Mouse (Mus musculus) thymus, postnatal 0 days (tissue): ENCODE results near the gene Acpp. TPM values are rescaled to one million over a fixed set of nuclear protein-coding genes. Genes with fewer than 3 reads are reported as not detected.

ENCODE experiments used
- DNase-seq: peaks from one replicate; pipeline ENCODE4 v3.0.0-alpha.2; 2015; ENCODE audit warnings: low spot score
- polyA plus RNA-seq: library from polyadenylated mRNA; unstranded; fragments of >200 nt; fragmentation: Nextera tagmentation; extraction: Ambion mirVana; gene quantifications from 2 replicates; pipeline ENCODE4 v1.2.1, GENCODE M21; 2015

Gene Acpp
- polyA plus RNA-seq, 1 experiment from 2014 or later: 6.3 TPM

DNA sequence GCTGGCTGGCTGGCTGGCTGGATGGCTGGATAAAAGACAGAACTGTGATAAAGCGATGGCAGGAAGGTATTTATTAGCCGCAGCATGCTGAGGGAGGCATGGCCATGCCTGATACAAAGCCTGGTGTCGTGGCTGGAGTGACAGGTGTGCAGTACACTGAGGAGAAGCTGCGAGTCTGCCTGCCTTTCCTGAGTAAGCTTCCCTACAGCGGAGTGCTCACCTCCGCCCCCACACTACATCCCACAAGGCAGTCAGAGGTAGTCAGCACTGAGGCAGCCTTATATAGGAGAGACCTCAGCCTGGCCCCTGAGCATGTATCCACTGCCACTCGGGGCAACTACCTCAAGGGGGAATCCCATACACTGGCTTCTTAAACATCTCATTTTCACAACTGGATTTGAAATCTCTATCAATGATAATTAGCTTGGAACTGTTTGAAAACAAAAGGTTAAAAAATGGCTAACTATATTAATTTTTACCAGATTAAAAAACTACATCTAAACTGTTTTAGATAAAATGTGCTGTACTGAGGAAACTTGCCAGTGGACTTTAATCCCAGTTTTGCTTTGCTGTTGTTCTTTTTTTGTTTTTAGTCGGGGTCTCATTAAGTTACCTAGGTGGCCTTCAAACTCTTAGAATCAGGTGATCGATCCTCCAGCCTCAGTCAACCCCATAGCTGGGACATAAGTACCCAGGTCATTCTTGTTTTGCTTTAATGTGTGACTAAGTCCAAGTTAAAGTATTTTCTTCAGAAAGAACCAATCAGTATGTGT, 83.0 kb downstream of the Acpp start:
- DNase-seq: no peak

DNA sequence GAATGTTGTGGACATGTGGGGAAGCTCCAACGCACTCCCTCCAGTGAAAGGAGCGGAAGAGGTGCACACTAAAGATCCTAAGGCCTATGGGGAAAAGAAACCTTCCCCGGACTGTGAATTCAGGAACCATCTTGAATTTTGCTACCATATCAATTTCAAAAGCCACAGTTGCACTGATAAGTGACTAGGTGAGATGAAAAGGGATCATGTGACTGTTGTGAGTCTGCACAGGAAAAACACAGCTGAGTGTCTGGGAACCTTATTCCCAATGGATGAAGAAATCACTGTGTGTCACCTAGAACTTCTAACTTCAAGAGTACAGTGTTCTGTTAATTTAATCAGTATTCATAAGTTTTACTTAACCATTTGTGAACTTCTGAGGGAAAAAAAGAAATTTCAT, 84.9 kb downstream of the Acpp start:
- DNase-seq: no peak

DNA sequence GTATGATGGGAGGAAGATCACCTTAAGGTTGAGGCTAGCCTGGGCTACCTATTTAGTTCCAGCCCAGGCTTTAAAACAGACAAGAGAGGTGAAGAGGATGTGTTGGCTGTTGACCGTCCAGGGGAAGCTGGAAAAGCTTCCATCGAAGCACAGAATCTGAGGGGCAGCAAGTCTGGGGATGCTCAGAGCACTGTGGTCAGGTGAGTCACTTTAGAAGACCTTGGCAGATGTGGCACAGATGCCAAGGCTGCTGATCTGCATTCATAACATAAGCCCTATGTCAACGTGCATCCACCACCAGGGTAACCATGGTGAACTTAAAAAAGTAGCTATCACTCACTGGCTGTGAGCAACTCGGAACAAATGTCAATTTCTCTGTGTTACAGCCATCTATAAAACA, 85.9 kb downstream of the Acpp start:
- no peak for DNase-seq

DNA sequence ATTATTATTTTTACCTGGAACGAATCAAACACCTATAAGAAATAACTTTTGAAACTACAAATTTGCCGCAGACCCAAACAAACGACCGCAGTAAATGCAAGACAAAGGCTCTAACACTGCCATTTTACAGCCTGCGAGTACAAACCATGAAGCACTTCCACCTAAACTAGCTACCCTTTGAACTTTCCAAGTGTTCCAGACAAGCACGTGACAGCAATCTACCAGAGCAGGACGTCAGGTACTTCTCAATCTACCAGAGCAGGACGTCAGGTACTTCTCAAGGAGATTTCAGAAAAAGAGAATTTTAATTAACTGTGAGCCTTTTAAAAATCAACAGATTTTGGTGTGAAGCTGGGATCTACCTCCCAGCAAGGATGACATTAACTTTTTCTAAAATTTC, 86.4 kb downstream of the Acpp start:
- no peak for DNase-seq

DNA sequence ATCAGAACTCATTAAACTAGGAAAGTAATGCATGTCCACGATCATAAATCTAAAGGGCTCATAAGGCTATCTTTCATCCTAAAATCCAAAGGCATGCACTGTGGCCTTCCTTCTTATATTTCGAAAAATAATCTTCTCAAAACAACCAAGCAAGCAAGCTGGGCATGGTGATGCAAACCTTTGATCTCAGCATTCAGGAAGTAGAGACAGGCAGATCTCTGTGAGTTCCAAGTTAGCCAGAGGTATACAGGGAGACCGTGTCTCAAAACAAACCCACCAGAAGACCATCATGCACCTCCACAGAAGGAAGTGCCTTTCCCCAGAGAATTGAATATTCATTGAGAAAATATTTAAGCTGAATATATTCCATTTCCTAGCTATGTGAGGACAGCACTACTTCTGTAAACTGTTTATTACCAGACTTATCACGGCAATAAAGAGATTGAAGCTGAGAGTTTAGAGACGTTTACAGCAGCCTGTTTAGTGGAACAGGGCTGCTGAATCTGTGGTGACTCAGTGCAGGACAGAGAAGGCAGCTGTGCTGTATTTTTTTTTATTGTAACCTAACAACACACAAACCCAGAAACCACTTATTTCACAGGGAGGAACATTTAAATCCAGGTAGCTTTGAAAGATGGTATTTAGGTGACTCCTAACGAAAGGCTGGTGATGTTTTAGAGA, 90.1 kb downstream of the Acpp start:
- DNase-seq: peak; percentile 13

DNA sequence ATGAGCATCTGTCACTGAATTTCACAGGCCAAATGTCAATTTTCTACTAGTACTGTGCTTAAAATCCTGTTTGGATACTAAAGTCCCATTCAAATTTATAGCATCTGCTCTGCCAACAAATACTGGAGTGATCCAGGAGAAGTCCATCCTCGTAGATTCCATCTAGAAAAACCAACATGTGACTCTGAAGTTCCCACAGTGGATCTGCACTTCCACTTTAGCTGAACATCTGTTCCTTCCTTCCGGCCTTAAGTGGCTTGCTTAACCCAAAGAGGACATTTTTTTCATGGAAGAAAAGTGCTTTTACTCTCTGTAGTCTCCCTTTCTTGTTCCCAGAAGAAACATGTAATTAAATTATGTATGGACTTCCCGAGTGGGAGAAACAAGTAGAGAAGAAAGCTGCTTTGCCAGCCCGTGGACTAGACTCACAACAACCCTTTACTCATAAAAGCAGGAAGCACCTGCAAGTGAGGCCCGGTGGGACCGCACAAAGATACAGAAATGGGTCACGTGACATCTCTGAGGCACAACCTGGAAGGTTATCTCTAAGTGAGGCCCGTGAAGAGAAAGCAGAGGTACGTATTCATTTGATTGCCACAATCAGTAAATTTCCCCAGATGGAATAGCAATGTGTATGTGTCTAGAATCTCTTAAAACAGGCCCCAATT, 93.6 kb downstream of the Acpp start:
- peak; percentile 84 for DNase-seq

DNA sequence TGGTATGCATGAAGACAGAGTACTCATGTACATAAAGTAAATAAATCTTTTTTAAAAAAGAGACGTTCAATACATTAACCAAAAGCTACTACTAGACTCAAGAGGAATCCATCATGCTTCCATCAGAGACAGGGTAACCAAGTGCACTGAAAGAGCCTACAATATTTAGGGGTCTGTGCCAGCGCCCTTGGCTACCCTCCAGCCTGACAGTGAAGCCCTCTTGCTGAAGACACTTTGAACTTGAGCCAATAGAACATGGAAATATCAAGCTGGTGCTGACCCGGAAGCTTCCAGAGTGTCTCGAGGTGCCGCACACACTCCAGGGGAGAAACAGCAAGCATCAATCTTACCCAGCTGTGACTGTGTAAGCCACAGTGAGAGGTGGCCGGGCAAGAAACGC, 97.4 kb downstream of the Acpp start:
- no peak for DNase-seq

DNA sequence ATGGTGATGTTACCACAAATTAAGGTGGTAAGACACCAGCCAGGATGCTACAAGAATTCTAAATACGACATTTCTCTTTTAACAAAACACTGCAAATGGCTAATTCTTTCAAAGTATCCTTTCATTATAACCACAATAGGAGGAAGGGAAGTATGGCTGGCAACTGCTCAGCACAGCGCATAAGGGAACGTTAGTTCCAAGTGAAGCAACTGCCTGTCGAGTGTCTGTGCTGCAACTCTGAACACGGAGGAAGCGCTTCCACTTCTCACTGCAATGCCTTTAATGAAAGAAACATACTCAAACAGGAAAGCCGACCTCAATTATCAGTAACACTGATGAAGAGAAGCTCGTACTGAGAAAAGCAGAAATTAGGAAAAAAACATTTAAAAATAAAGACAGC, 98.5 kb downstream of the Acpp start:
- no peak for DNase-seq

Other genes with a start within 250 kb of the Acpp start
- 26.5 and 29.8 TPM in 2 replicates for gene Ackr4, start 210.8 kb downstream of the Acpp start, polyA plus RNA-seq
- 37.9 and 39.7 TPM in 2 replicates for gene Dnajc13, start 74.8 kb downstream of the Acpp start, polyA plus RNA-seq
- gene Cpne4, start 209.5 kb upstream of the Acpp start, polyA plus RNA-seq: 0.26 and 0.37 TPM in 2 replicates